Mouse (Mus musculus) thymus, postnatal 4 days (tissue): Measurements from ENCODE around the gene Lrsam1.

ENCODE experiments used
- DNase-seq: peaks from one replicate; pipeline ENCODE4 v3.0.0; 2021

Lrsam1 gene

GRCm38 (mm10) chr2:32923551-32924250 is 37.7 kb downstream of the Lrsam1 start:
- peak; percentile 14 for DNase-seq

DNA sequence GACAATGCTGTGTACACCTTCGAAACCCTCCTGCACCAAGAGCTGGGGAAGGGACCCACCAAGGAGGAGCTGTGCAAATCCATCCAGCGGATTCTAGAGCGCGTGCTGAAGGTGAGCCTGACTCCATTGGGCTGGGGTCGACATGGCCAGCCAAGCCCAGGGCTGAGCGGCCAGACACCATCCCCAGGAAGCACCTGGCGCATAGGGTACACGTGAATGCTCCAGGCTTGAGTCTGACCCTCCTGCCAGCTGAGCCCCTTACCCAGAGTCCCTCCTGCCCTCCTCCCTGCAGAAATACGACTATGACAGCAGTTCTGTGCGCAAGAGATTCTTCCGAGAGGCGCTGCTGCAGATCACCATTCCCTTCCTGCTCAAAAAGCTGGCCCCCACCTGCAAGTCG is 38.9 kb downstream of the Lrsam1 start:
- peak; percentile 6 for DNase-seq

DNA sequence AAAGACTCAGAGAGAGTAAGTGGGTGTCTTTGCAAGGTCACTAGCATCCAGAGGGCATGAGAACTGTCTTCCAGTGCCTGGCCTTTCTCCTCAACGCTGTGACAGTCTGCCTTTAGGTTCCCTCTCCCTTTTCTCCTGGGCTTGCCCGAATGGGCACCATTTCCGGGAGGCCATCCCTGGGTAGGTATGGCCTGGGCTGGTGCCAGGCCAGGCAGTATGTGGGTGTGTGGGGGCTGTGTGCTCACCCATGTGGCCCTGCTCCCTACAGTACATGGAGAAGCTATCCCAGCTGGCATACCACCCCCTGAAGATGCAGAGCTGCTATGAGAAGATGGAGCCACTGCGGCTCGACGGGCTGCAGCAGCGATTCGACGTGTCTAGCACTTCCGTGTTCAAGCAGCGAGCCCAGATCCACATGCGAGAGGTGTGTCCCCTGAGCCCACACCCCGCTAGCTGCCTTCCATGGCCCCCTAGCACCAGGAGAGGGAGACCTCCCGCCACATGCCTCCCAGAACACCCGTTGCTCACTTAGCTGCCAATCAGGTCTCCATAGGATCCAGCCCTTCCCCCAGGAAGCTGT is 39.5 kb downstream of the Lrsam1 start:
- peak; percentile 7 for DNase-seq

DNA sequence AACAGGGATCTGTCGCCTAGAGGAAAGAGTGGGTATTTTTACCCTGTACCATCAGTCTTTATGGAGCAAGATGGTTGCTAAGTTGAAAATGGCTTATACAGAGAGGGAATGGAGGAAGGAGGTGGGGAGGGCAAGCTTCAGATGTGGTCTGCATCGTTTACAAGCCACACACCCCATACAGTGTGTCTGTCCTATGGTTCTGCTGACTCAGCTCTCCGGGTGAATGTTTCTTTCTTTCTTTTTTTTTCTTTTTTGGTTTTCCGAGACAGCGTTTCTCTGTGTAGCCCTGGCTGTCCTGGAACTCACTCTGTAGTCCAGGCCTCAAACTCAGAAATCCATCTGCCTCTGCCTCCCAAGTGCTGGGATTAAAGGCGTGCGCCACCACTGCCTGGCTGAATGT is 40.2 kb downstream of the Lrsam1 start:
- DNase-seq, result peak; percentile 16

DNA sequence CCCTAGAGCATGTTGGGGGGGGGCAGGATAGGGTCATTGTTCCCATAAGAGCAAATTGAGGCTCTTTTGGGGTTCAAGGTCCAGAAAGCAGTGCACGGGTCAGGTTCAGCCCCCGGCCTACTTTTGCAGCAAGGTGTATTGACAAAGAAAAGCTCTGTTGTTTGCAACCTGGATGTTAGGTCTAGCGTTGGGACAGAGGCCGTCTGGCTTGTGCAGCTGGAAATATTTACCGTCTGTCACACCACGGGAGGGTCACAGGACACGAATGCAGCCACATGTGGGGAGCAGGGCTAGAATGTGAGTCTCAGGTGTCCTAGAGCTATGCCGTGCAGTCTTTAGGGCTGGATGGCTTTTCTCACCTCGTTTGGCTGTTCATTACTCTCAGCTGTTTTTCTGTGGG is 43.0 kb downstream of the Lrsam1 start:
- DNase-seq, result no peak

DNA sequence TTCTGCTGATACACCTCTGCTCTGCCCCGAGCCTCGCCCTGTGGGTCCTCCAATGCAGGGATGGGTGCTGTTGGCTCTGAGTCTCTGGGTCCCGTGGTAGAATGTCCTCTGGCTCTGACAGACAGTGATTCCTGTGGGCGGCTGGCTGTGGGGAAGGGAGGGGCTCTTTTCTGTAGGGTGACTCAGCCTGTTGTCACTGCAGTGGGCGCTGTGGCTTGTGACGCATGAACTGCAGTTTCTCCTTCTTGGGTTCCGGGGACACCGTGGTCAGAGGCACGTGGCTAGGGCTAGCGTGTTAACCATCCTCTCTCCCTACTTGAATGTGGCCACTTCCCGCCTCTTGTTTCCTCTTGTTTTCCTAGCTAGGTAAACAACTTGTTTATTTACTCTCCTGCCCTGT is 43.9 kb downstream of the Lrsam1 start:
- peak; percentile 34 for DNase-seq

- DNase-seq, result no peak
Observed at GRCm38 (mm10) chr2:32914896-32915295, 46.5 kb downstream of the Lrsam1 start.

GRCm38 (mm10) chr2:32914362-32914761 is 47.1 kb downstream of the Lrsam1 start:
- no peak for DNase-seq

DNA sequence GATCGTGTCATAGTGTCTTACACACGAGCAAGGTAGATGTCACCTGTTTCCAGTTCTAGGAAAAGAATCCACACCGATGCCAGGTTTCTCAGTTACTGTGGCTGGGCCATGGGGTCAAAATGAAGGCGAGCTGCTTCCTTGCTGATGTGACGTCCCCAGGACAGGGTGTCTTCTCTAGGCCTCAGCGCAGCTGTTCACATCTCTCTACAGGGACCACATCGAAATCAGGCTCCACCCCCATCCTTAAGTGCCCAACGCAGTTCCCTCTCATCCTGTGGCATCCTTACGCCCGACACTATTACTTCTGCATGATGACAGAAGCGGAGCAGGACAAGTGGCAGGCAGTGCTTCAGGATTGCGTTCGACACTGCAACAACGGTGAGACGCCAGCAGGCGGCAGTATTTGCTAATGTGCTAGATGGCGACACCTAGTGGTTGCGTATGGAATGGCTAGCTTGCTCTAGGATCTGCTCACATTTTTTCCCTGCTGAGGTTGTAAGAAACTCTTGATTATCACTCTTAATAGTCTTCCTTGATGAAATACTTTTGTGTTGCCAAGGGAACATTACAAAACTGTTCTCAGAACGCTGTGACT is 49.1 kb downstream of the Lrsam1 start:
- peak; percentile 91 for DNase-seq

DNA sequence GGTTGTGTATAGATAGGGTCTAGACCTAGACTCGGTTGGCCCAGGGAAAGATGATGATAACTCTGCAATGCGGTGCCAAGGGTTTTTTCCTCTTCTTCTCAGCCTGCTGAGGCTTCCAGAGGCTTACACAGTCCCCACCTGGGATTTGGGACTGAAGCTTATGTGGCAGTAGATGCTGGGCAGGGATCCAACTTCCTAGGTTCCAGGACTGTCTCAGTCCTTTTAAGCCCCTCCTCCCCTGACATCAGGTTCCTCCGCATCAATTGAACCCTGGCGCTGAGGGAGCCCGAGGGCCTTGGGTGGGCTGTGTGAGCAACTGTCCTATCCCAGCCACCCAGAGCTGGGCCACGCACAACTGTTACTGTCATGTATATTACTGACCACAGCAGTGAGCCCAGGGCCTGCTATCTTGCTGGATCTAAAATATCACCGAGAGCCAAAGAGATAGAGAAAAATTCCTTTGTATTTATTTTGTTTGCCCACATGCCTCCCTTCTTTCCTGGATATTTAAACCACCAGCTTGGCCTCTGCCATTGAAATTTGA is 49.7 kb downstream of the Lrsam1 start:
- DNase-seq, result no peak

GRCm38 (mm10) chr2:32908796-32909195 is 52.6 kb downstream of the Lrsam1 start:
- DNase-seq, result no peak

GRCm38 (mm10) chr2:32908272-32908671 is 53.1 kb downstream of the Lrsam1 start:
- DNase-seq, result no peak

- DNase-seq, result no peak
Observed at GRCm38 (mm10) chr2:32907442-32907841, 54.0 kb downstream of the Lrsam1 start.

DNA sequence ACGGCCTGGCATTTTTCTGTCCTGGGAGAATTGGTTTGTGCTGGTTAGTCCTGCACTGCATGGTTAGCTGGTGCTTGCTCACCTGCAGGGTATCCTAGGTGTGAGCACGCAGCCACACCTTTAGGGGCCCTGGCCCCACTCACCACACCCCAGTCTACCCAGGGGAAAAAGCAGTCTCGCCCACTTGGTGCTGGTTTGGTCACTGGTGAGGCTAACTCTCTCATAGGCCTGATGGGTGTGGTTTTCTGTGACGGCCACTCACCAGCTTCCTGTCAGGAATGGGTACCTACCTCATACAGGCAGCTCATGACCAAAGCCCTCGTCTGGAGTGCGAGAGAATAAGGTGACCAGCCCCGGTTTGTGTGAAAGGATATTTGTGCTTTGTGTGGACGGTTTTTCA is 56.1 kb downstream of the Lrsam1 start:
- DNase-seq, result no peak

GRCm38 (mm10) chr2:32904637-32905036 is 56.8 kb downstream of the Lrsam1 start:
- DNase-seq, result no peak

- no peak for DNase-seq
Observed at GRCm38 (mm10) chr2:32903470-32903869, 57.9 kb downstream of the Lrsam1 start.

- DNase-seq, result peak; percentile 6
Observed at GRCm38 (mm10) chr2:32902126-32902525, 59.3 kb downstream of the Lrsam1 start.

DNA sequence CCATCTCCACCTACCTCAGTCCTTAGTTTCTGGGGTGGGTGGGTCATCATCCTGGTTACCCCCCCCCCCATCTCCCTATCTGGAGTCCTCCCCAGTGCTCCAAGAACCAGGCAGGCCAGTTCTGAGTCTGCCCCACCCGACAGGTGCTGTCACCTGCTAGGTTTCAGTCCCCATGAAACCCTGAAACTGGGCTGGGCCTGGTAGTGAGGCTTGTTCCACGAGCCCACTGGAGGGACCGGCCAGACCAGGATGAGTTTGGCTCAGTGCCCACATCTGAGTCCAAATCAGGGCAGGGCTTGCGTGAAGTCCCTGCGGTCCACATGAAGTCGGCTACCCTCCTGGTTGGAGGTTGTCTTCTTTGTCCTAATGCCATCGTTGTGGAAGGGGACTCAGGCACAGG is 62.4 kb downstream of the Lrsam1 start:
- no peak for DNase-seq

GRCm38 (mm10) chr2:32896507-32897147 is 64.8 kb downstream of the Lrsam1 start:
- no peak for DNase-seq

GRCm38 (mm10) chr2:32895606-32896106 is 65.8 kb downstream of the Lrsam1 start:
- DNase-seq, result no peak

DNA sequence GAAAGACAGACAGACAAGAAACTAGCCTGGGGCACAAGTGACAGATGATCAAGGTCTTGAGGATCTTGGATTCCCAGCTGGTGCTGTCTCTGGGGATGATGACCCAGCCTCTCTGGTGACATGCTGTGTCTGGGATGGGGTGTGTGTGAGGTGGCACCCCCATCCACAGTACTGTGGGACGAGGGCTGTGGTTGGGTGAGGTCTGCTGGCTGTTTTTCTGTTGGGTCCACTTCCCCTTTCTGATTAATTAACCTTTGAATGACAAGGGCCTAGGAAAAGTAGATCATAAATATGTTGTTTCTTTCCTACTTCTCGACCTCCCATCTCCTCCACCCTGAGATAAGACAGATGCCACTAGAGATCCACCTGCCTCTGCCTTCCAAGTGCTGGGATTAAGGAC is 67.3 kb downstream of the Lrsam1 start:
- no peak for DNase-seq

- DNase-seq, result no peak
Observed at GRCm38 (mm10) chr2:32892490-32892889, 68.9 kb downstream of the Lrsam1 start.

GRCm38 (mm10) chr2:32891278-32891677 is 70.1 kb downstream of the Lrsam1 start:
- DNase-seq, result no peak

GRCm38 (mm10) chr2:32890280-32890679 is 71.1 kb downstream of the Lrsam1 start:
- DNase-seq, result no peak
